Mouse (Mus musculus) liver, embryonic 14.5 days (tissue): Measurements from ENCODE around the gene Upf1.

Source experiments
- CTCF ChIP-seq: IDR thresholded peaks from 2 replicates; pipeline ENCODE4 v1.5.1; 2016; ENCODE audit warnings: antibody characterized with exemption, low read depth, control low read depth
- EP300 ChIP-seq: IDR thresholded peaks from 2 replicates; pipeline ENCODE4 v1.6.1; 2016; ENCODE audit warnings: antibody characterized with exemption, low read depth

DNA sequence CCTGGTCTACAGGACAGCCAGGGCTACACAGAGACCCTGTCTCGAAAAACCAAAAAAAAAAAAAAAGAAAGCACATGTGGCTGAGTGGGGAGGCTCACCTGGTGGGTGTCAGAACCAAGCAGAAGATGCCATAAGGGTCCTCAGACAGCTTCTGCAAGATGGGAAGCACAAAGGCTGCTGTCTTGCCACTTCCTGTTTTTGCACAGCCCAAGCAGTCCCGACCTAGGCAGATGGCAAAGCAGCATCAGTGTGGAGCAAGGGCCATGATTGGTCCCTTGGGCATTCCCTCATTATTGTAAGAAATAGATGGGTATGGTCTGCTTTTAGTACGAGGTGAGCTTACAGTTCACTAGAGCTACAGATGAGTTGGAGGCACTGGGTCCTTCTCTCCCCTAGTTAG lies 52.2 kb downstream of the Upf1 start:
- TF ChIP-seq CTCF (no peak), EP300 (no peak)
